Mouse (Mus musculus): ENCODE data around the gene Arhgap32.

Gene Arhgap32

DNA sequence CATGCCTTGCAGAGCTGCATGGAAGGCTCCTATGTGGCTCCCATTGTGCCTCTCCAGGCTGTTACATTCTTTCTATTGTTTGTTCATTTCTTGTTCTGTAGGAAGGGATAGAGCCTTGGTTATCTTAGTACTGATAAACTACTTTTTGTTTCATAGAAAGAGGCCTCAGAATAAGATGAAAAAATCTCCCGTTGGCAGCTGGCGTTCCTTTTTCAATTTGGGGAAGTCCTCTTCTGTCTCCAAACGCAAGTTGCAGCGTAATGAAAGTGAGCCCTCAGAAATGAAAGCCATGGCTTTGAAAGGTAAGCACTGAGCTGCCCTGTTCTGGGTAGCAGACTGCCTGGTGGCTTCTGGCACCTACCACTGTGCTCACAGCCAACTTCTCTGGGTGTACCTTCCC, 134.6 kb downstream of the Arhgap32 start:
- DNase-seq (ENCODE audit: low spot score), result no peak

DNA sequence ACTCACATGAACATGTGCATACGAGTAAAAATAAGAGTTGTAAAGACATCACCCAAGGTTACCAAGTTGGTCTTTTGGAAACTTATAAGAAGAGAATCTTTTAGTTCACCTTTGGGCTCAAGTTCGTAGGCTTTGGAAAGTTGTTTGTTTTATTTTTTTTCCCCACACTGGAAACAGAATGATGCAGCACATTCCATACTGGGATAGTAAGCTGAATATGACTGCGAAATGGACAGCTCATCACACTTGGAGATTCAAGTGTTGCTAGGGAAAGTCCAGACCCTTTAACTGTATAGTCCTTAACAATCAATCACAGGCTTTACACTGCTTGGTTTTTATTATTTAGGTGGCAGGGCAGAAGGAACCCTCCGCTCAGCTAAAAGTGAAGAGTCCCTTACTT, 137.8 kb downstream of the Arhgap32 start:
- DNase-seq (ENCODE audit: low spot score), result no peak

DNA sequence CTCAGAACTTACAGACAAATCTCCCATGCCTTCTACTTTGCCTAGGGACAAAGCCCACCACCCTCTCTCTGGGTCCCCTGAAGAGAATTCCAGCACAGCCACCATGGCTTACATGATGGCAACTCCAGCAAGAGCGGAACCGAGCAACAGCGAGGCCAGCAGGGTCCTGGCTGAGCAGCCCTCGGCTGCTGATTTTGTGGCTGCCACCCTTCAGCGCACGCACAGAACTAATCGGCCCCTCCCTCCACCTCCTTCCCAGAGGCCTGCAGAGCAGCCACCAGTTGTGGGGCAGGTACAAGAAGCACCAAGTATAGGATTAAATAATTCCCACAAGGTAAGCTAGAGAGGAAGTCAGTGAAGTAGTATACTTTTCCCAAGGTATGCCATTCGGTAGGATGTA, 141.4 kb downstream of the Arhgap32 start:
- no peak for DNase-seq (ENCODE audit: low spot score)

DNA sequence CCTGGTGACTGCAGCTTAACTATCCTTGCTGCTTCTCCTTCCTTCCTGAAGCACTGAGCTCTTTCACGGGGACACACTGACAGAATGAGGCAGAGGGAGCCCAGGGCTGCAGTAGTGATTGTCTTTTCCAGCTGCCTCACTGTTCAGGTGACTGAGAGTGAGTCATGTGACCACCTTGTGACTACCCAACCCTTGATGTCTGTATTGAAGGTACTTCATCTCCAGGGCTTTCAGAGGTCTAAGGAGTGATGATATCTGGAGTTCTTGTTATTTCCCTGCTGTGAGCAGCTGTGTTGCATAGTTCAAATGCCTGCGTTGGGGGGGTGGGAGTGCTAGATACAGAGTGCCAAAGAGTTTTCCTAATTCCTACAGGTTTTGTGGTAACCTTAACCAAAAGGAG, 141.9 kb downstream of the Arhgap32 start:
- no peak for DNase-seq (ENCODE audit: low spot score)

DNA sequence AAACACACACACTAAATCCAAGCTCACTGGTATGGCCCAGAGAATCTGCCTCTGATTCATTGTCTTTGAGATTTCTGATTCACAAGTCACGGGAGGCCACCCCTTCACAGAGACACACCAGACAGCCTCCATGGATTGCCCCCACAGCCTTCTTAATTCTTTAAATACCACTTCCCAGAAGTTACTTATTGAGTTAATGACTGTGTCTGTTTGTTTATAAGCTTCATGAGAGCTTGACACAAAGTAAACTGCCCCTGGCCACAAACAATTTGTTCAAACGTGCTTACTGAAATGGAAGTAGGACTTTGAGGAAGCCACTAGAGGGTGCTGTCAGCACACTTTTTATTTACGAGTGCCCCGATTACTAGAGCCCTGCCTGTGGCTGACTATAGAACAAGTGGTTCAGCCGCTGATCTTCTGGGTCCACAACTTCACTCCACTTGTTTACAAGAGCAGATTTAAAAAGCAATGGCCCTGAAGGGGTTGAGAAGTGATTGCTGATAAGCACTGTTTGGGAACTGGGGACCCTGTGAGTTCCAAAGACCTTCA, 156.0 kb downstream of the Arhgap32 start:
- DNase-seq (ENCODE audit: low spot score), result peak; percentile 63

DNA sequence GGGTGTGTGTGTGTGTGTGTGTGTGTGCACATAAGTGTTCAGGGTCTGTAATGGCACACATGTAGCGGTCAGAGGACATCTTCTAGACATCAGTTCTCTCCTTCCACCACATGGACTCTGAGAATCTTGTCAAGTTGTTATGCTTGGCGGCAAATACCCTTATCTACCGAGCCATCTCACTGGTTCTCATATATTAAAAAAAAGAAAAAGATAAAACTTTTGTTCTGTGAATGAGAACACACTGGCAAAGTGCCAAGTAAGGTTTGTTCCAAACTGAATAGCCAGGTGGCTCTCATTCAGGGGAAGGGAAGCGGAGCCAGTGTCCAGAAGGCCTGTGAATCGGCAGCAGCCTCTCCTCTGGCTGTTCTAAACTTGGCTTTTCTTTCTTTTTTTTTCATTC, 162.1 kb downstream of the Arhgap32 start:
- no peak for DNase-seq (ENCODE audit: low spot score)

DNA sequence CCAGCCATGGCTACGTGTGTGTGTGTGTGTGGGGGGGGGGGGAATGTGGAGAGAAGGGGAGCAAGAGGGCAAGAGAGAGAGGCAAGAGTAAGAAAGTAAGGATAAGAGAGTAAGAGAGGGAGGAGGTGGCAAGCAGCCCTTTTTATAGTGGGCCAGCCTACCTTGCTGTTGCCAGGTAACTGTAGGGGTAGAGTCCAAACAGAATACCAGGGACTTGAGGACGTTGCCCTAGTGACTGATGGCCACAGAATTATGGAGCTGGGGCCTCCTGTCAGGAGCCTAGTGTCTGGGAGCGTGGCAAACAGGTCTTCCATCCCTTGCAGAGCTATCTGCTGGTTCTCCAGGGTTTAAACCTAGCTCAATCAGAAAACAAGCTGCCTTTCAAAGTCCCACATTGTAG, 163.9 kb downstream of the Arhgap32 start:
- no peak for DNase-seq (ENCODE audit: low spot score)

DNA sequence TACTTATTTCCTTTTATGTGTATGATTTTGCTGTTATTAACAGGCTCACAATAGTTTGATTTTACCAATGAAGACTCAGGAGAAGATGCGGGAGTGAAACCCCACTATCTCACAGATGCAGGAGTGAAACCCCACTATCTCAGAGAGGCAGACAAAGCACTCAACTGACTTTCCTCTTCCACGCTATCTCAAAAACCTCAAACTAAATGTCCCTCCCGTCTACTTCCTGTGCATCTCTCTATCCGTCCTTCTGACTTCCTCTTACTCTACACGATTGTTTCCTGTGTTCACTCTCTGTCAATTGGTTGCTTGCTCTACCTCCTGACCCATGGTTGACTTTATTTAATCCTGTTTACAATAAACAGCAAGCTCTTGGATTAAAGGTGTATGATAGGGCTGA, 164.5 kb downstream of the Arhgap32 start:
- no peak for DNase-seq (ENCODE audit: low spot score)

DNA sequence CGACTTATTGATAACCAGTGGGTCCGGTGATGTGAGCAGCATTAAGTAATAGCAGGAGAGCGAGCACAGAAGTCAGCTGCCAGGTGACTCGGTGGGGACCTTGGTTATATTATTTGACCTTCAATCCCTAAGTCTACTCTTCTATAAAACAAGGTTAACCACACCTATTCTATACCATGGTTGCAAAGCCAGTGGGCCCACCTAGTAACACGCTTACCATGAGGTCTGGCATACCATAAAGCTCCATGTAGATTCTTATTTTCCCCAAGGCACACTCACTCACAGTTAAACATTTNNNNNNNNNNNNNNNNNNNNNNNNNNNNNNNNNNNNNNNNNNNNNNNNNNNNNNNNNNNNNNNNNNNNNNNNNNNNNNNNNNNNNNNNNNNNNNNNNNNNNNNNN, 167.7 kb downstream of the Arhgap32 start:
- DNase-seq (ENCODE audit: low spot score), result no peak

DNA sequence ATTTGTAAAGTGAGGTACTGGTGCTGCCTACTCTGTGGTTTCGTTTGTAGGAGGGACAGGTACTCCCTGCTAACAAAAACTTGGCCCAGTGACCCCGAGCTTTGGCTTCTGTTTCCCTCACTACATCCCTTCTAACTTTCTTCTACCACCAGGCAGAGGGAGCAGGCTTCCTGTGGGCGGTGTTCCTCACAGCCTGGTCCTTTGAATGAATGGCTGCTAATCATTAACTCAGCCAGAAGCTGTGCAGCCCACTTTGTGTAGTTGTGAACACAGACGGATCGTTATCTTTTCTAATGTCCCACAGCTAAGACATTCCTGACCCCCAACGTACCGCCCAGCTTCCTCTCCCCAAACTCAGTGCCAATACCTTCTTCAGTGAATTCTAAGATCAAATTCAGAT, 175.7 kb downstream of the Arhgap32 start:
- no peak for DNase-seq (ENCODE audit: low spot score)

DNA sequence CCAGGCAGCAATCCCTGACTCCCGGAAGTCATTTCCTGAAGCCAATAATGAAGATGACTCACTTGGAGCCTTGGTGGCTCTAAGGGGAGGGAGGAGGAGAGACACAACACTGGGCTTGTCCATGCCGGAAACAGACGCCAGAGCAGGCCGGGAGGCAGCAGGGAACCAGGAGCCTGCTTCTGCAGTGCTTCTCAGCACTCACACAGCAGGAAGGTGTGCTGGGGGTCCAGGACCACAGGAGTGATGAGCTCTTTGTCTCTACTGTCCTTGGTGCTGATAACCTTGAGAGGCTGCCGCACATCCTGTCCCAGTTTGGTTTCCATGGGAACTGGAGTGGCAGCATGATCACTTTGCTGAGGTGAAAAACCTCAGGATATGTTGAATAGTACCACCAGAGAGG, 176.8 kb downstream of the Arhgap32 start:
- no peak for DNase-seq (ENCODE audit: low spot score)

DNA sequence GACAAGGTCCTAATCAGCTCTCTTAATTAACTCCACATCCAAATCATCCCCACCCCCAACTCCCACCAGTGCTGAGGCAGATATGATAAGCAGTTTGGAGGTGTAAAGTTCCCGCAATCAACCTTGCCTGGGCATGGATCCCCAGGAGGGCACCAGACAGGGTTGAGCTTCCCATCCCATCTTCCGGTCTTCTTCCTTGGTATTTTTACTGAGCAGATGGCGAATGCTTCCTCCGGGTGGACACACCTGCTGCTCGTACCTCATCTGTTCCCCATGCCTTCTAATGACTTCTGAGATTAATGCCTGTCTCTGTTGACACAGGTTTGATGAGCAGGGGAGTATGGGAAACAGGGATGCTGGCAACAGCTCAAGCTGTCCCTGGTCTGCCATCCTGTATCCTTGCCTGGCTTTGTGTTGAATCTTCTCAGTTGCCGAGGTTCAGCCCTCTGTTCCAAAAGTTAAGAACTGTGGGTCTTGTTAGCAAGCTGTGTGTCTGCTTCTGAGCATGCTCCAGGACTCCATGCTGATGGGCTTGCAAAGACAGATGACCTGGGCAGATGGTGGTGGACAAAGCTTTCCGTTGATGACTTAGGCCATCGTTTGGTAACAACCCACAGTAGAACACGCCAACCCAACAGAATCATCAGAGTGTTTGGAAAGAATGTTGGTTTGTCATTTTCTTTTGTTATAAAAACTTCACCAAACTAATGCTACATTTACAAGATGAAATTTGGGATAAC, 179.3 kb downstream of the Arhgap32 start:
- no peak for DNase-seq (ENCODE audit: low spot score)

DNA sequence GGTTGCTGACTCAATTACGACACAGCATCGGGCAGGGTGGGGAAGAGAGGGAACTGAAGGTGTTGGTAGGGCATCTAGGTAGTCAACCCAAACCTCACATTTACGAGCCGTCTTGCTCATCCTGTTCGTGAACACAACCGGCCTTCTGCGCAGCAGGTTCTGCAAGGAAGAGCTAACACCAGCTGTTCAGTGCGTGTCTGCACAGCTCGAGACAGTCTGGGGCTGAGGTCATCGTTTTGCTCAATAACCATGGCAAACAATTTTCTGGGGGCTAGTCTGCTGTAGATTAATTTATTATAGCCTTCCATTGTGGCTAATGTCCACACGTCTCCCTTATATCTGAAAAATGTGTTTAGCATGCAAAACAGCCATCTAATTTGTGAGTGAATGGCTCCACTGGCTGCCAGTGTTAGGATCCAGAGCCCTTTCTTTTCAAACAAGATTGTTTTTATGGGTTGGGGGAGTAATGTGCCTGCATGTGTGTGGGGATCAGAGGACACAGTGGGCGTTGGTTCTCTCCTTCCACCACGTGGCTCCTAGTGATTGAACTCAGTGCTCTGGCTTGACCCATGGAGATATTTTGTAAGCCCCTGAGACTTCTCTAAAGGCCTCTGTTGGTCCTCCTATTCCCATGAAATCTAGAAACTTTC, 186.7 kb downstream of the Arhgap32 start:
- DNase-seq (ENCODE audit: low spot score), result no peak

DNA sequence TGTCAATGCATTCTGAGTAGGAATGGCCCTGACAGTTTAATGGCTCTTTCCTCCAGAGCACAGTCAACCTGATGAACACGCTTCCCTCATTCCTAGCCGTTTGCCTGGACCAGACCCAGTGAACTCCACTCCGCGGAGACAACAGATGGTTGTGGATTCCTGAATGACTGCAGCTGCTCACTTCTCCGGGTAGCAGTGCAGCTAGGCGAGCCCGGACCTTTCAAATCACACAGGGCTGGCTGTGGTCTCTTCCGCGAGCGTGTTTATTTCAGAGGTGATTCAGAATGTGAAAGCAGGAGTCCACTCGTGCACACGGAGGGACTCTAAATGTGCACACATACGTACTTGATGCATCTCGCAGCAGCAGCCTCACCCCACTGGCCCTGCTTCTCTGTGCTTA, 195.8 kb downstream of the Arhgap32 start:
- DNase-seq (ENCODE audit: low spot score), result no peak

DNA sequence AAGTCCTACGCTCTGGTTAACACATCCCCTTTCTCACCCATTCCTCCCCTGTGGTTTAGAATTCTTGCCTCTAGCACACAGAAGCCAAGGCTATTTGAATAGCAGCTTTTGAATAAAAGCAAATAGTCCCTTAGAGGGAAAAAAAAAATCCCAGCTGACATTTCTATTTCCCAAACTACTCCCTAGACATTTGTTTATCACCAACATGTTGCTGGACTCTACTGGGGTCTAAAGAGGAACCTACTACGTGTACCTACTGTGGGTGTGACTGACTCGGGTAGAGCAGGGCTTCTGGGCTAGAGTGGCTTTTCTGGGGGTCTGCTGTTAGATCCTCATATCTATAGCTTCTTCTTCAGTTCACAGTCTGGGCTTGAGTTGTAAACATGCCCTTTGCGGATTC, 196.3 kb downstream of the Arhgap32 start:
- DNase-seq (ENCODE audit: low spot score), result no peak

DNA sequence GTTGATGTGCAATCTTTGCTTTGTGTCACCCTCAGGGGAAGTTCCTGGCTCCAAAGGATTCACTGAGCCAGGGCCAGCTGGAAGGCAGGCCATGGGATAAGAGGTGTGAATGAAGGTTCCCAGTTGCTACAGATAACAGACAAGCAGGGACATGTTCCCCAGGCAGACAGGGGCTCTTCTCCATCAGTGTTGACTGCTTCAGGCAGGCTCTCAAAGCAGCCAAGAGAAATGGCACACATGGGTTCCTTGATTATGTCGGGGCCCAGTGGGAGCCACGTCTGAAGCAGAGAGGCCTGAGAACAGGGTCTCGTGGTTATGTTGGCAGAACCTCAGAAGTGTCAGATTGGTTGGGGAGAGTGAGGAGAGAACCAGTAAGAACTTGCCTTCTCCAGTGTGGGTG, 198.1 kb downstream of the Arhgap32 start:
- DNase-seq (ENCODE audit: low spot score), result no peak

DNA sequence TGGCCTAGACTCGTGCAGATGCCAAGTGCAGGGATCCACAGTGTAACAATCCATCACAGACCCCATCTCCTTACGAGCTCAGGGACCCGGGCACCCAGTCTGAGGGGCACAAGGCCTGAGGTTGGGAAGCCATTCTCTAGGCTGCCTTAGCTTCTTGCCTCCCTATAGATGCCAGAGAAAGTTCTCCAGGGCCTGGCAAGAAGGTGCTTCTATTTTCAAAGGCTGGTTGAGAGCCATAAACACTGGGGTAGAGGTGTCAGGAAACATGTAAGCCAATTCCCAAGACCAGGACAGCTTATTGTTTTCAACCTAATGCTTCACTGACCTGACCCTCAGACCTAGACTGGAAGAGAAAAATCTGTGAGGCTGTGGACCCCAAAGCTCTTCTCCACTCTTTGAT, 200.1 kb downstream of the Arhgap32 start:
- DNase-seq (ENCODE audit: low spot score), result no peak
